Mouse (Mus musculus) left cerebral cortex, adult 2 months (tissue): ENCODE data around the gene Umad1. TPM values are rescaled to one million over a fixed set of nuclear protein-coding genes. Genes with fewer than 3 reads are reported as not detected.
"Not testable (repeated sequence)": the region's sequence is repeated elsewhere in the genome, so short reads cannot be mapped to it uniquely, and the experiment has no call there.

Experiments
- DNase-seq, 2 experiments: peaks; one replicate each; pipeline ENCODE4 v3.0.0; 2021 to 2022; ENCODE audit warnings: low spot score in 2 of 2, mixed read lengths in 1 of 2; ENCODE audit errors: extremely low spot score in 1 of 2
- H3K27ac ChIP-seq: fragments of 200-600 bp; 2 replicates; pipeline ENCODE4 v1.8.1; 2022
- H3K4me3 ChIP-seq: fragments of 200-600 bp; 2 replicates; pipeline ENCODE4 v1.8.1; 2022
- CTCF ChIP-seq: fragments of 200-600 bp; IDR thresholded peaks from 2 replicates; pipeline ENCODE4 v1.8.1; 2022; ENCODE audit warnings: antibody characterized with exemption, mild to moderate bottlenecking, moderate library complexity
- intact Hi-C: fragments of 180-260 bp; cut with DNase I; formaldehyde crosslinking; loops from one replicate; pipeline ENCODE4 v1.15.1; 2025
- total RNA-seq, 2 experiments: library from RNA; stranded (reverse); gene quantifications; 2 replicates each; pipeline ENCODE4 v1.2.3; 2021

The Umad1 gene
- total RNA-seq, 2 experiments from 2014 or later = 43.1 to 48.7 TPM

GRCm38 (mm10) chr6:8319591-8319990, 60.5 kb downstream of the Umad1 start:
- no peak for TF ChIP-seq CTCF
- intact Hi-C loops = no loop called here
- Histone ChIP-seq H3K27ac (no peak overlapping the region), H3K4me3 (no peak overlapping the region)
- DNase-seq = no peak

- H3K27ac ChIP-seq, intact Hi-C loops, H3K4me3 ChIP-seq, DNase-seq: not testable (repeated sequence)
Observed at GRCm38 (mm10) chr6:8331496-8331895, 72.4 kb downstream of the Umad1 start.

- Histone ChIP-seq H3K27ac (no peak overlapping the region), H3K4me3 (no peak overlapping the region)
- TF ChIP-seq CTCF = no peak
- intact Hi-C loops = no loop called here
- DNase-seq = no peak
Observed at GRCm38 (mm10) chr6:8333380-8333779, 74.3 kb downstream of the Umad1 start.

DNA sequence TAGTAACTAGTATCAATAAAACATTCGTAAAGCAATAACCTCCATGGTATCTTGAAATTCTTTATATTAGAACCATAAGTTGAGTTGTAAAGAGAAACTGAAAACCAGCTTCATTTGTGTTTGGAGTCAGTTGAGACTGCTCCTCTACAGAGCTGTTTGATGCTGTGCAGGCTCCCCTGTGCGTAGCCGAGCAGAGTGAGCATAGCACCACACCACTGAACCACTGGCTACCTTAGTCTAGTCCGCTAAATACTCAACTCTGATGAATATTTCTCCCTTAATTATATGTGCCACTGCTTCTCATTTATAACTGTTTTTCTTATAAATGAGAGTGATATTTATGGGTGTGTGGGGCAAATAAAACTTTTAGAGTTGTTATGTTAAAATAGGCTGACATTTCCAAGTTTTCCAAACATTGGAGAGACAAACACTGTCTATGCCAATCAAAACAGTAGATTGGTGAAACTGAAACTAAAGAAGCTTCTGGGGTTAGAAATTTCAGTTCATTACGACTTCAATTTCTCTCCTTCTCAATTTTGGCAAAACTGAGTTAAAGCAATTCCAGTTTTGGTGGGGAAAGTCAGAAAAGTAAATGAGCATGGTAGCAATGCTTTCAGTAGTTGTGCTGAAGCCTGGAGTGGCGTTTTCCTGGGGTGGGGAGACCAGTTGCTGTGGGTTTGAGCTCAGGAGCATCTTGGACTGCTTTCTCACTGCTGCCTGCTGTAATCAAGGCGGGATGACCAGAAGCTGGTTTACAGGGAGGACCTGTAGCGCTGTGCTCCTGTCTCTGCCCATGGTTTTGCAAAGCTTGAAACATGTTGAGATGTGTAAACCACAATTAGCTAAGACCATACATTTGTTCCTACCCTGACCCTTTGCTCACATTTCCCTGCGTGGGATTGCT, 77.7 kb downstream of the Umad1 start:
- intact Hi-C loops = no loop called here
- no peak for DNase-seq
- Histone ChIP-seq H3K4me3 (peak overlapping the region; percentile 16; the same call in 1 of the 2 replicates), H3K27ac (0 out of 2 replicates have a peak overlapping the region, but pooled peaks have one; percentile 11)
- no peak for TF ChIP-seq CTCF

- no peak for DNase-seq
- H3K4me3 ChIP-seq = no peak overlapping the region
- intact Hi-C loops = no loop called here
- H3K27ac ChIP-seq = no peak overlapping the region
- TF ChIP-seq CTCF = no peak
Observed at GRCm38 (mm10) chr6:8339453-8339852, 80.4 kb downstream of the Umad1 start.

DNA sequence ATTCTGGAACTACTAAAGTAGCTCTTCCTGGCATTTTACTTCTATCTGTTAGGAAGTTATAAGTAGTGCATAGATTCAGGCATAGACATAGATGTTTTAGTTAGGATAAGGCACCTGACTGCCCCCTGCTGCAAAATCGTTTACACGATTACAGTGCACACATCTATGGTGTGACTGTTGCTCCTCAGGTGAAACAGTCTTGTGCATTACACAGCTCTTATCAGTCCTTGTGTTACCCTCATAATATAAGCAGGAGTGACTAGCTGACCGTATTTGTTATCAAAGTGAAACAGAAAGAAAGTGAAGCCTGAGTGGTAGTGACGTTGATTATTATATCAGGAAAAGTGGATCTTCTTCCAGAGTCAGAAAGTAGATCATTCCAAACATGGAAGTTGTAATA, 84.2 kb downstream of the Umad1 start:
- intact Hi-C loops = no loop called here
- Histone ChIP-seq H3K4me3 (no peak overlapping the region), H3K27ac (no peak overlapping the region)
- TF ChIP-seq CTCF = no peak
- DNase-seq = no peak

DNA sequence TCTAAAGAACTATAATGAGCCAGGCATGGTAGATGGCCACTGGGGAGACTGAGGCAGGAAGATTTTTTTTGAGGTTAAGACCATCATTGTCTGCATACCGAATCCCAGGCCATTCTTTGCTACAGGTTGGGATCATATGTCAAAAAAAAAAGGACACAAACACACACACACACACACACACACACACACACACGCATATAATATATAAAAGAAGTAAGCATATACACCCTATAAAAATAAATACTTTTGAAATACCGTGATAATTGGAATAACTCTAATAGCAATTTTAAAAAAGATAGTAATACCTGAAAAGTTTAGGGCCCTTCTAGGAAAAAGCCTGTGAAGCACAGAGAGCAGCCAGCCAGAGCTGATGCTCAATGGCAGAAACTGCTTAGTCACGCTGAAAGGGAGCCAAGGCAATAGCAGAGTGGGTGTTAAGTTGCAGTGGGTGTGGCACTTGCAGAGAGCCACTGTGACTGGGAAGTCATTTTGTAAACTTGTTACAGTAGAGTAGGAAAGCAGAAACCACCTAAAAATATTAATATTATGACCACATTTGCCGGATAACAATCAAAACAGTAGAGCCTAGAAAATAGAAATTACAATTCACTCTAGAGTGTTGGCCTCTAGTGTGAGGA, 86.2 kb downstream of the Umad1 start:
- TF ChIP-seq CTCF = no peak

GRCm38 (mm10) chr6:8347154-8347553, 88.1 kb downstream of the Umad1 start:
- Histone ChIP-seq H3K4me3 (no peak overlapping the region), H3K27ac (no peak overlapping the region)
- intact Hi-C loops = no loop called here
- no peak for DNase-seq
- no peak for TF ChIP-seq CTCF

More for the DNA sequence above, 86.2 kb downstream of the Umad1 start:
- peak in 1 of 2 experiments; percentile 39 for DNase-seq
- Histone ChIP-seq H3K27ac (no peak overlapping the region), H3K4me3 (no peak overlapping the region)
- intact Hi-C loops = no loop called here

DNA sequence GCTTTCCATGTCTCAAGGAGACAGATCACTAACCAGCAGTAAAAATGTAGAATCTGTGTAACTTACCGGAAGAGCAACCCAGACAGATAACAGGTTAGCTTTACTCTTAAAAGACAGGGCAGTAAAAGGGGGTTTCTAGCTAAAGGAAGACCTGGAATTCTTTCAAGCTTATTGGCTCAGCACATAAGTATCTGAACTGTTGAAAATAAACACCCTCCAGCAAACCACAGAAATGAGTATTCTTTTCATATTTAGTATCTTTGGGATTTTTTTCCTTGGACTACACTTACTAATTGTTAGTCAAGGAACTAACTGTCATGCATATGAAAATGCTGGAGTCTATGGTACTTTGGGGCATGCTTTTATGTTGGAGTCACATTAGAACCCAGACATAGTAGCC, 89.3 kb downstream of the Umad1 start:
- DNase-seq = no peak
- H3K4me3 ChIP-seq = no peak overlapping the region
- intact Hi-C loops = no loop called here
- H3K27ac ChIP-seq = no peak overlapping the region
- TF ChIP-seq CTCF = no peak

- no peak for DNase-seq
- no peak overlapping the region for H3K4me3 ChIP-seq
- H3K27ac ChIP-seq = no peak overlapping the region
- TF ChIP-seq CTCF = no peak
- intact Hi-C loops = no loop called here
Observed at GRCm38 (mm10) chr6:8349060-8349670, 90.1 kb downstream of the Umad1 start.

DNA sequence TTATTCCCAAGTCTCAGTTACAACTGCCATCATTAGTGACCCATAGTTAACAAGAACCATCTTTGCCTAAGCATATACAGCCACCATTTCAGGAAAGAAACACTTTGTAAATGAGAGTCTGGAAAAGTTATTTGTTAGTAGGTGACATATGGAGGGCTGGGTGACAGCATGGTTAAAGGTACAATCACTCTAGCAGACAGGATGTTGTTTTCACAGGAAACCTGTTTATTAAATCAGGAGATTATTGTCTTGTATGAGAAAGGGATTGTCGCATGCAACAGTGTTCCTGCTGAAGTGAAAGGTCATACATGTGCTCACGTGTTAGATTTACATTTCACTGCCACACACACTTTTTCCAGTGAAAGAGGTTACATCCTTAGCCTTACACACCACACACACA, 92.4 kb downstream of the Umad1 start:
- Histone ChIP-seq H3K27ac (no peak overlapping the region), H3K4me3 (no peak overlapping the region)
- DNase-seq = no peak
- intact Hi-C loops = no loop called here
- no peak for TF ChIP-seq CTCF

GRCm38 (mm10) chr6:8352533-8353168, 93.6 kb downstream of the Umad1 start:
- intact Hi-C loops = no loop called here
- no peak for TF ChIP-seq CTCF
- H3K27ac ChIP-seq = peak overlapping the region; percentile 30; the same call in 1 of the 2 replicates
- DNase-seq = no peak
- no peak overlapping the region for H3K4me3 ChIP-seq
